Comparison of ENCODE assay signal across 24 mouse cellular contexts in genomic region chr9:55325061-55325460, GRCm38 (mm10). TPM values are rescaled to one million over a fixed set of nuclear protein-coding genes. Genes with fewer than 3 reads are reported as not detected.
DNase-seq lines count a peak whose midpoint lies in the region; ATAC-seq lines count a peak whose summit lies in the region.
"Had no signal": no experiment of that assay in that cellular context is flagged by ENCODE, and none has a peak within 500 bp of the region (broad histone marks: within the 10 kb centered on the region; RNA-seq: fewer than 3 reads in every experiment).

No protein-coding gene starts in this region.

- ATAC-seq in forebrain, embryonic 14.5 days: no peak
- no peak for ATAC-seq in forebrain, embryonic 11.5 days (replicated peaks; ENCODE audit: low FRiP score)
- ATAC-seq in neural tube, embryonic 11.5 days (ENCODE audit: insufficient read depth, low FRiP score, low TSS enrichment): peak; percentile 45
- ATAC-seq in embryonic facial prominence, embryonic 14.5 days (ENCODE audit: low read depth): peak; percentile 24; the same call in 1 of the 2 replicates
- no peak for ATAC-seq in heart, embryonic 12.5 days (ENCODE audit: insufficient number of reproducible peaks, low FRiP score)
- ATAC-seq: forebrain, embryonic 15.5 days had no signal

- H3K27me3 ChIP-seq in forebrain, embryonic 14.5 days (replicated peaks; ENCODE audit: control insufficient read depth, insufficient read depth, low read length): 0 out of 2 replicates have a peak, but pooled peaks cover 7% of the 10 kb centered on the region
- peaks cover 15% of the 10 kb centered on the region for H3K27me3 ChIP-seq in forebrain, embryonic 11.5 days (ENCODE audit: control insufficient read depth, insufficient read depth, low read length)
- 0 out of 2 replicates have a peak, but pooled peaks cover 4% of the 10 kb centered on the region for H3K27me3 ChIP-seq in neural tube, embryonic 11.5 days (ENCODE audit: control insufficient read depth, insufficient read depth, low read length)
- H3K27me3 ChIP-seq in embryonic facial prominence, embryonic 14.5 days (replicated peaks; ENCODE audit: control insufficient read depth, insufficient read depth, low read length): peaks cover 44% of the 10 kb centered on the region
- peaks cover 48% of the 10 kb centered on the region for H3K27me3 ChIP-seq in heart, embryonic 12.5 days (replicated peaks)

- 0 out of 2 replicates have a peak, but pooled peaks cover 5% of the 10 kb centered on the region for H3K4me1 ChIP-seq in forebrain, embryonic 14.5 days (ENCODE audit: control insufficient read depth, insufficient read depth, low read length)
- 0 out of 2 replicates have a peak, but pooled peaks cover 4% of the 10 kb centered on the region for H3K4me1 ChIP-seq in forebrain, embryonic 11.5 days (replicated peaks; ENCODE audit: control insufficient read depth, insufficient read depth, low read length)
- no peaks in the 10 kb centered on the region for H3K4me1 ChIP-seq in neural tube, embryonic 11.5 days (ENCODE audit: control insufficient read depth, insufficient read depth, low read length)
- H3K4me1 ChIP-seq in embryonic facial prominence, embryonic 14.5 days (ENCODE audit: control insufficient read depth, insufficient read depth, low read length): no peaks in the 10 kb centered on the region
- peaks cover 5% of the 10 kb centered on the region; the same call in 1 of the 2 replicates for H3K4me1 ChIP-seq in heart, embryonic 12.5 days (replicated peaks)

- no peak overlapping the region for H3K27ac ChIP-seq in forebrain, embryonic 14.5 days (ENCODE audit: low read depth, low read length)
- H3K27ac ChIP-seq in forebrain, embryonic 11.5 days (ENCODE audit: low read depth, low read length): no peak overlapping the region
- no peak overlapping the region for H3K27ac ChIP-seq in neural tube, embryonic 11.5 days (ENCODE audit: low read depth, low read length)
- no peak overlapping the region for H3K27ac ChIP-seq in embryonic facial prominence, embryonic 14.5 days (replicated peaks; ENCODE audit: low read depth, low read length)
- H3K27ac ChIP-seq in heart, embryonic 12.5 days (ENCODE audit: poor library complexity, severe bottlenecking): no peak overlapping the region
- H3K27ac ChIP-seq: forebrain, embryonic 15.5 days; heart, embryonic 13.5 days; limb, embryonic 13.5 days; liver, embryonic 15.5 days; neural tube, embryonic 12.5 days had no signal

- H3K9me3 ChIP-seq in forebrain, embryonic 14.5 days (replicated peaks; ENCODE audit: control insufficient read depth, low read length): no peaks in the 10 kb centered on the region
- no peaks in the 10 kb centered on the region for H3K9me3 ChIP-seq in forebrain, embryonic 11.5 days (ENCODE audit: control insufficient read depth, low read length)
- no peaks in the 10 kb centered on the region for H3K9me3 ChIP-seq in neural tube, embryonic 11.5 days (ENCODE audit: control insufficient read depth, low read length)
- no peaks in the 10 kb centered on the region for H3K9me3 ChIP-seq in embryonic facial prominence, embryonic 14.5 days (ENCODE audit: control insufficient read depth, low read length)
- H3K9me3 ChIP-seq in heart, embryonic 12.5 days (replicated peaks): no peaks in the 10 kb centered on the region
- H3K9me3 ChIP-seq: forebrain, embryonic 15.5 days; heart, embryonic 13.5 days; limb, embryonic 13.5 days; liver, embryonic 15.5 days; neural tube, embryonic 12.5 days had no signal

- 27% methylated on average over 1 of the region's 1 CpGs for WGBS in forebrain, embryonic 14.5 days
- 22% methylated on average over 1 of the region's 1 CpGs for WGBS in forebrain, embryonic 11.5 days
- 24% methylated on average over 1 of the region's 1 CpGs for WGBS in neural tube, embryonic 11.5 days
- 21% methylated on average over 1 of the region's 1 CpGs for WGBS in embryonic facial prominence, embryonic 14.5 days
- 46% methylated on average over 1 of the region's 1 CpGs for WGBS in heart, embryonic 12.5 days

- no peak overlapping the region for H3K4me2 ChIP-seq in forebrain, embryonic 14.5 days (ENCODE audit: low read length)
- H3K4me2 ChIP-seq in forebrain, embryonic 11.5 days (ENCODE audit: low read depth, low read length, severe bottlenecking): no peak overlapping the region
- no peak overlapping the region for H3K4me2 ChIP-seq in neural tube, embryonic 11.5 days (ENCODE audit: low read depth)
- no peak overlapping the region for H3K4me2 ChIP-seq in embryonic facial prominence, embryonic 14.5 days (ENCODE audit: low read depth, low read length)
- H3K4me2 ChIP-seq in heart, embryonic 12.5 days: no peak overlapping the region

- peak; percentile 4 for DNase-seq in forebrain, embryonic 14.5 days (ENCODE audit: low spot score)
- DNase-seq in forebrain, embryonic 11.5 days (ENCODE audit: low spot score): no peak
- DNase-seq in neural tube, embryonic 11.5 days (ENCODE audit: low spot score): peak; percentile 62
- DNase-seq in neural tube, embryonic 10.5 days (ENCODE audit: extremely low spot score, low spot score): no peak
- DNase-seq in embryonic facial prominence, embryonic 14.5 days (ENCODE audit: low spot score): peak; percentile 46
- no peak for DNase-seq in gastrocnemius, postnatal 25 days
- no peak for DNase-seq in gastrocnemius, postnatal 4 days (ENCODE audit: low spot score in 2 of 2)
- DNase-seq: adrenal gland, postnatal 36 days; heart, postnatal 4 days; kidney, adult 11 months; kidney, postnatal 36 days; layer of hippocampus, adult 9-11 months; lung, postnatal 14 days had no signal

- H3K36me3 ChIP-seq in forebrain, embryonic 14.5 days (ENCODE audit: control insufficient read depth, insufficient read depth, low read length): no peaks in the 10 kb centered on the region
- H3K36me3 ChIP-seq in forebrain, embryonic 11.5 days (ENCODE audit: control insufficient read depth, insufficient read depth, low read length): no peaks in the 10 kb centered on the region
- no peaks in the 10 kb centered on the region for H3K36me3 ChIP-seq in neural tube, embryonic 11.5 days (ENCODE audit: control insufficient read depth, insufficient read depth, low read length)
- H3K36me3 ChIP-seq in embryonic facial prominence, embryonic 14.5 days (ENCODE audit: control insufficient read depth, insufficient read depth, low read length): no peaks in the 10 kb centered on the region
- H3K36me3 ChIP-seq in heart, embryonic 12.5 days: no peaks in the 10 kb centered on the region
- H3K36me3 ChIP-seq: forebrain, embryonic 15.5 days; heart, embryonic 13.5 days; limb, embryonic 13.5 days; liver, embryonic 15.5 days; neural tube, embryonic 12.5 days had no signal

- H3K9ac ChIP-seq in forebrain, embryonic 14.5 days (ENCODE audit: low read length): no peak overlapping the region
- no peak overlapping the region for H3K9ac ChIP-seq in forebrain, embryonic 11.5 days (ENCODE audit: low read length)
- H3K9ac ChIP-seq in neural tube, embryonic 11.5 days (ENCODE audit: low read length): no peak overlapping the region
- no peak overlapping the region for H3K9ac ChIP-seq in embryonic facial prominence, embryonic 14.5 days (ENCODE audit: low read depth, low read length)
- H3K9ac ChIP-seq in heart, embryonic 12.5 days: no peak overlapping the region
- H3K9ac ChIP-seq: forebrain, embryonic 15.5 days; heart, embryonic 13.5 days; limb, embryonic 13.5 days; liver, embryonic 15.5 days; neural tube, embryonic 12.5 days had no signal

- H3K4me3 ChIP-seq in forebrain, embryonic 14.5 days (ENCODE audit: low read depth, low read length): no peak overlapping the region
- H3K4me3 ChIP-seq in forebrain, embryonic 11.5 days (ENCODE audit: low read depth, low read length): no peak overlapping the region
- H3K4me3 ChIP-seq in neural tube, embryonic 11.5 days (ENCODE audit: low read depth, low read length): no peak overlapping the region
- H3K4me3 ChIP-seq in embryonic facial prominence, embryonic 14.5 days (ENCODE audit: low read depth, low read length): no peak overlapping the region
- no peak overlapping the region for H3K4me3 ChIP-seq in heart, embryonic 12.5 days
- H3K4me3 ChIP-seq: liver, embryonic 15.5 days; neural tube, embryonic 12.5 days had no signal

RNA-seq across cellular contexts. Expression of gene Nrg4, which starts 1.6 kb away (rescaled TPM):
- polyA plus RNA-seq in forebrain, embryonic 14.5 days (2014; fragmentation: Nextera tagmentation; extraction: Ambion mirVana): 0.69 and 0.72 TPM in 2 replicates
- 1.2 and 1.3 TPM in 2 replicates for polyA plus RNA-seq in forebrain, embryonic 11.5 days (2014; fragmentation: Nextera tagmentation; extraction: Ambion mirVana)
- polyA plus RNA-seq in neural tube, embryonic 11.5 days (2014; fragmentation: Nextera tagmentation; extraction: Ambion mirVana): 1.1 and 1.6 TPM in 2 replicates
- polyA plus RNA-seq in embryonic facial prominence, embryonic 14.5 days (2014; fragmentation: Nextera tagmentation; extraction: Ambion mirVana): 1.0 and 1.2 TPM in 2 replicates
- 1 to 10 TPM in 1 of 2 experiments, not detected in 1; 1.3 TPM for total RNA-seq in gastrocnemius, postnatal 25 days (2021)
- 1.5 and 2.0 TPM in 2 replicates for polyA plus RNA-seq in heart, embryonic 12.5 days (2016; fragmentation: Nextera tagmentation; extraction: Ambion mirVana)
- 1 to 10 TPM; 1.5 to 1.6 TPM for total RNA-seq in gastrocnemius, postnatal 4 days (2021)
- total RNA-seq: megakaryocyte-erythroid progenitor cell, adult 5-6 weeks had no signal

RNA-seq across cellular contexts. Expression of gene Tmem266, which starts 1.7 kb away (rescaled TPM):
- polyA plus RNA-seq in forebrain, embryonic 14.5 days (2014; fragmentation: Nextera tagmentation; extraction: Ambion mirVana): 0.90 and 0.94 TPM in 2 replicates
- polyA plus RNA-seq in forebrain, embryonic 11.5 days (2014; fragmentation: Nextera tagmentation; extraction: Ambion mirVana): 0.21 TPM in 1 of 2 replicates, not detected in the other
- 0.62 and 0.89 TPM in 2 replicates for polyA plus RNA-seq in neural tube, embryonic 11.5 days (2014; fragmentation: Nextera tagmentation; extraction: Ambion mirVana)
- polyA plus RNA-seq in embryonic facial prominence, embryonic 14.5 days (2014; fragmentation: Nextera tagmentation; extraction: Ambion mirVana): 0.22 and 0.38 TPM in 2 replicates
- under 1 TPM; 0.59 to 0.70 TPM for total RNA-seq in gastrocnemius, postnatal 25 days (2021)
- 0.13 and 0.24 TPM in 2 replicates for polyA plus RNA-seq in heart, embryonic 12.5 days (2016; fragmentation: Nextera tagmentation; extraction: Ambion mirVana)
- under 1 TPM; 0.44 to 0.74 TPM for total RNA-seq in gastrocnemius, postnatal 4 days (2021)
- total RNA-seq: common myeloid progenitor, adult 5-6 weeks; granulocyte monocyte progenitor cell, adult 5-6 weeks; megakaryocyte-erythroid progenitor cell, adult 5-6 weeks had no signal
- polyA plus RNA-seq: C2C12; liver, embryonic 15.5 days; thymus, postnatal 0 days had no signal

Comparison
In these comparisons a context has a peak if more than half of its experiments do, and no peak if none do; other contexts are left out.
1. DNase-seq: peak in forebrain, embryonic 14.5 days (single experiment), neural tube, embryonic 11.5 days (single experiment) and embryonic facial prominence, embryonic 14.5 days (single experiment); none in forebrain, embryonic 11.5 days (single experiment), neural tube, embryonic 10.5 days (single experiment), gastrocnemius, postnatal 25 days (single experiment) and gastrocnemius, postnatal 4 days (0 of 2).
2. ATAC-seq: peak in neural tube, embryonic 11.5 days (single experiment) and embryonic facial prominence, embryonic 14.5 days (single experiment); none in forebrain, embryonic 14.5 days (single experiment), forebrain, embryonic 11.5 days (single experiment) and heart, embryonic 12.5 days (single experiment).